Mouse (Mus musculus): ENCODE data around the gene Creb3.

- TF ChIP-seq EP300 (IDR thresholded peaks at IDR 0.05; ENCODE audit: low read depth): no peak
- TF ChIP-seq CTCF (IDR thresholded peaks at IDR 0.05; ENCODE audit: low read depth): no peak
These were observed 9.7 kb upstream of the Creb3 start for GRCm38 (mm10) chr4:43552437-43552836.
